Mouse (Mus musculus) testis, postnatal 10 days (tissue): ENCODE results near the gene Il17f.
"Not testable (repeated sequence)": the region's sequence is repeated elsewhere in the genome, so short reads cannot be mapped to it uniquely, and the experiment has no call there.

ENCODE experiments used
- DNase-seq: peaks from one replicate; pipeline ENCODE4 v3.0.0; 2021; ENCODE audit warnings: low spot score

The Il17f gene

GRCm38 (mm10) chr1:20790517-20790916, at the start of gene Il17f:
Il17f (minus strand) TSS chr1:20790617.
- DNase-seq, result not testable (repeated sequence)

GRCm38 (mm10) chr1:20839911-20840310, 49.5 kb upstream of the Il17f start:
- no peak for DNase-seq

GRCm38 (mm10) chr1:20836551-20837125, 46.2 kb upstream of the Il17f start:
- DNase-seq, result no peak

- DNase-seq, result no peak
Measured at GRCm38 (mm10) chr1:20833141-20833511, 42.7 kb upstream of the Il17f start.

- no peak for DNase-seq
Measured at GRCm38 (mm10) chr1:20832473-20833140, 42.2 kb upstream of the Il17f start.

GRCm38 (mm10) chr1:20830546-20830945, 40.1 kb upstream of the Il17f start:
- no peak for DNase-seq

GRCm38 (mm10) chr1:20828061-20828460, 37.6 kb upstream of the Il17f start:
- no peak for DNase-seq

- no peak for DNase-seq
Measured at GRCm38 (mm10) chr1:20825036-20825435, 34.6 kb upstream of the Il17f start.

GRCm38 (mm10) chr1:20823906-20824305, 33.5 kb upstream of the Il17f start:
- no peak for DNase-seq

- DNase-seq, result no peak
Measured at GRCm38 (mm10) chr1:20823471-20823870, 33.1 kb upstream of the Il17f start.

- DNase-seq, result no peak
Measured at GRCm38 (mm10) chr1:20820959-20821358, 30.5 kb upstream of the Il17f start.

- peak; percentile 86 for DNase-seq
Measured at GRCm38 (mm10) chr1:20819771-20820605, 29.6 kb upstream of the Il17f start, which contains the start of gene Mcm3. Mcm3 (minus strand) TSS chr1:20820312.

- no peak for DNase-seq
Measured at GRCm38 (mm10) chr1:20817596-20817995, 27.2 kb upstream of the Il17f start.

- no peak for DNase-seq
Measured at GRCm38 (mm10) chr1:20817172-20817571, 26.8 kb upstream of the Il17f start.

GRCm38 (mm10) chr1:20814521-20814920, 24.1 kb upstream of the Il17f start:
- no peak for DNase-seq

- no peak for DNase-seq
Measured at GRCm38 (mm10) chr1:20804526-20804925, 14.1 kb upstream of the Il17f start.

- DNase-seq, result no peak
Measured at GRCm38 (mm10) chr1:20801682-20802390, 11.4 kb upstream of the Il17f start.

- no peak for DNase-seq
Measured at GRCm38 (mm10) chr1:20801275-20801674, 10.9 kb upstream of the Il17f start.

- no peak for DNase-seq
Measured at GRCm38 (mm10) chr1:20795178-20795577, 4.8 kb upstream of the Il17f start.

- DNase-seq, result no peak
Measured at GRCm38 (mm10) chr1:20794760-20795159, 4.3 kb upstream of the Il17f start.

- no peak for DNase-seq
Measured at GRCm38 (mm10) chr1:20791414-20791813, 997 bp upstream of the Il17f start.

GRCm38 (mm10) chr1:20788419-20788818, 2.0 kb downstream of the Il17f start:
- no peak for DNase-seq
